Mouse (Mus musculus) lung, postnatal 36 days (tissue): Measurements from ENCODE around the gene Odf3l2.

Experiments
- DNase-seq: peaks from one replicate; pipeline ENCODE4 v3.0.0; 2022; ENCODE audit warnings: mixed read lengths

The Odf3l2 gene

DNA sequence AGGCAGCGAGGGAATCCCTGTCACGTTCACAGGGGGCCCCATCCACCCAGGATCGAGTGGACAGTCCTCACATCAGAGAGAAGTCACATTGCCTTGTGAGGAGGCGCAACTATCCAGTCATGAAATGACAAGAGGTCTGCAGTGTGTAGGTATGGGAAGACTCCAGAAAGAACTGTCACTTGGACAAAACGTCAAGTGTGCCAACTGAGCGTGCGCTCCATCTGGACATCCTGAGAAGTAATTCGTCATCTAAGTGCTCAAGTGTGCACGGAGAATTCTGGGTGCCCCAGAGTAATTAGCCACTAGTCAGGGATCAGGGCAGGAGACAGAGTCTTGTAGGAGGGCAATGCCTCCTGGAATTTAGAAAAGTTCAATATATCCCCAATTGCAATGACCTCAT is 20.1 kb downstream of the Odf3l2 start:
- DNase-seq = no peak

DNA sequence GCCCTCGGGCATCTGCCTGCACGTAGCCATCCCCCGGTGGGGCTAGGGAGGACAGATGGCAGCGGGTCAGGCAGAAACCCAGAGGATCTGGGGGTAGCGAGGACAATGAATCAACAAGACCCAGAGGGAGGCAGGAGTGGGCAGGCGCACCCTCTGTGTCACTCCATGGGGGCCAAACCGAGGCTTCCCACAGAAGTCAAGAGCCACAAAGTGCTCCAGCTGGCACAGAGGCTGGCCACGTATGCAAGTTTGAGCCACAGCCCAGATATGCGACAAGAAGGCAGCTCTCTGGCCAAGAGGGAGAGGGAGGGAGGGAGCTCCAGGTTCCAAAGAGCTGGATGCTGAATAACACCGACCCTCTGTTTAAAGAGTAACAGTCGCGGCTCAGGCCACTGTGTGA is 21.6 kb downstream of the Odf3l2 start:
- no peak for DNase-seq

DNA sequence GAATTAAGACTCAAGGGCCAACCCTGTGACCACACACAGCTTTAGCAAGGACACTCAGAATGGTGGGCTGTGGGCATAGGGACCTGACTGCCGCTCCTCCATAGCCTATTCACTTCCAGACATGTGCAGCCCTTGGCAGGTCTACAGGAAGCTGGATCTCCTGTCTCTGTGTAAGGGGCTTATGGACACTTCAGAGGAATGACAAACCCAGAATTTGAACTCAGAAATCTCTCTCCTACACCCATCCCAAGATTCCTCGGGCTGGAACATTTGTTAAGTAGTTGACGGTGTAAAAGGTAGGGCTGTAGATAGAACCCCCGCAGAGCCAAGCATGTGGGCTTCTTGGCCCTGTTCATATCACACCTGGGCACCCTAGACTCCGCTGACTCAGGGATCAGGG is 29.2 kb downstream of the Odf3l2 start:
- DNase-seq = no peak

DNA sequence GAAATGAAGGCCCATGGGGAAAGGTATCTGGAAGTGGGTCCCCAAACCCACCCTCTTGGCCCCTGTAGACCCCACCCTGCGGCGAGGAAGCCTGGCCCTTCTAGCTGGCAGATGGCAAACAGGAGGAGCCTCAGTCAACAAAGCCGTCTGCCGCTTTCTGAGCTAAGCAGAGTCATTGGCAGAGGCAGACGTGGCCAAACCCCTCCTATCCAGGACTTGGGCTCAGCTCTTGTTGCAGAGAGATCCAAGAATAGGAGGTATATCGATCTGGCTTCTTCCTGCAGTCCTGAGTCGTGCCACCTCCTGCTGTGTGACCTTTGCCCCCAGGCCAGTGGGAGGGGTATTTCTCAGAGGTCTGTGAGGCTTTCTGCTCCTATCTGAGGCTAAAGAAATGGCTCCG is 29.7 kb downstream of the Odf3l2 start:
- DNase-seq = no peak

DNA sequence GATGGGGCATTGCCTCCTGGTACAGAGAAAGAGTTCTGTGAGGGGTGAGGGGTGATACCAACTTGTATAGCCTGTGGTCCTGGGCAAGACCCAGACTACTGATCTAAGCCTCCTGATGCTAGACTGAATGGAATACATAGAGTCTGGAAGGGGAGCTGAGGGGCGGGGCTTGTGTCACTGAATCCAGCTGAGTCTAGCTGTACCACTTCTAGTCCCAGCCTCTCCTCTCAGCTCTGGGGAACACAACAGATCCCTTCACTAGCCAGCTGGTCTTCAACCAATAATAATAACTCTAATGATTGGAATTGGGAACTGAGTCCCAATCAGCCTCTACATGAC is 31.3 kb downstream of the Odf3l2 start:
- no peak for DNase-seq

DNA sequence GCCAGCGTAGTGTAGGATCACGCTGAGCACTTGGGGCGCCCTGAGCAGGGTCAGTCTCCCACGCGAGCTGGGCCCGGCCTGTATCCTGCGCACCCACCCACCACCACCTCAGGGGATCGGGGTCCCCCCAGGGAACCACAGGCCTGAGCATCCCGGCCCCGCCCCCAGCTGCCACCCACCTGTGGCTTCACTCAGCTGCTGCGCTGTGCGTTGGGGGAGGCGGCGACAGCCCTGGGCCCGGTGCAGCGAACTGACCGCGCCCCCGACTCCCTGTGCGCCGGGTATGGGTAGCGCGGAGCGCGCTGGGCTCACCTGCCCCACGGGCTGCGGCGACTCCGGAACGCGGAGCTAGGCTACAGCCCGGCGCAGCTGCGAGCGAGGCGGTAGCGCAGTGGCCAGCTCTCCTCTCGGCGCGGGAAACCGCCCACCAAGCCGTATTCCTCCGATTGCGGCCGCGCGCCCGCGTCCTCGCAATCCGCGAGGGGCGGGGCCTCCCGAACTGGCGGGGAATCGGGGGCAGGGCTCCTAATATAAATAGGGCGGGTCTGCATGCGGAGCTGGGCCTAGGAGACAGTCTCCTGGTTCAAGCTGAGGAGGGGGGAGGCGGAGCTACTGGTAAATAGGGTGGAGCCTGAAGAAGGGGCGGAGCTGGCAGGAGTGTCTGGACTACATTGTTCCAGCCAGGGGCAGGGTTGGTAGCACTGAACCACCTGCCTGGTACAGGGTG is 31.8 kb downstream of the Odf3l2 start, which contains the start of gene C2cd4c:
Gene C2cd4c, minus strand, starts transcription at position 448 of the 727 bp plus-strand sequence.
- peak; percentile 69 for DNase-seq

DNA sequence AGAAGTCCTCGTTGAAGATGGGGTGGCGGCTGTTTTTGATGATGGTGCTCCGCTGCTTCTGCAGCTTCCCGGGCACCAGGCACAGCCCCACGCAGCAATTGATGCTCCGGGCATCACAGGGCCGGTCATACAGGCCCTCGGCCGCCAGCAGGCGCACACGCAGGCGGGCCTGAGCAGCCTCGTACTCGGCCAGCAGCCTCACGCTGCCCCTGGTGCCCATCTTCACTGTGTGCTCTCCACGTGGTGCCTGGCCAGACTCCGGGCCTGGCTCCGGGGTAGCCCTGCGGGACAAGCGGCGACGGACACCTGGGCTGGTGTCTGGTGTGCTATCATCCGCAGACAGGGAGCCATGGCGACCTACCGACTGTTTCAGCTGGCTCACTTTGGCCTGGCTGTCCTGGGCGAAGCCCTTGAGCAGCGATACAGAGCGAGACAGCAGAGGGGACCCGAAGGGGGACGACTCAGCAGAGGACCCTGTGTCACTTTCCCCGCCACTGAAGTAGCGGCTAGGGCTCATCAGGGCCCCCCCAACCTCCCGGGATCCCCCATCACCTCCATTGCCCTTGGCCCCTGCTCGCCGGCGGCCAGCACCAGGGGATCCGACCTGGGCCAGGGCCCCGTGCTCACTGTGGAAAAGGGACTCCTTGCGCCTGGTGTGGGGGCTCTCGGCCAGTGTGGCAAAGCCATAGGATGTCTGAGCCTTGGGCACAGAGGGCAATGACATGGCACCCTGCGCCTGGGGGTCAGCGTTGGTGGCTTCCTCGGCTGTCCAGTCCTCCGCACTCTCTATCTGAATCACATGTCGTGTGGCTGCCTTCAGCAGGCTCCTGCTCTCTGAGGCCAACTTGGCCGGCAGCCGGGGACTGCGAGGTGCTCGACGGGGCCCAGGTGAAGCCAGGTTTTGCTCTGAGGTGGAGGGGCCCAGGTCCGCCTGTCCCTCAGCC is 33.1 kb downstream of the Odf3l2 start:
- DNase-seq = no peak

DNA sequence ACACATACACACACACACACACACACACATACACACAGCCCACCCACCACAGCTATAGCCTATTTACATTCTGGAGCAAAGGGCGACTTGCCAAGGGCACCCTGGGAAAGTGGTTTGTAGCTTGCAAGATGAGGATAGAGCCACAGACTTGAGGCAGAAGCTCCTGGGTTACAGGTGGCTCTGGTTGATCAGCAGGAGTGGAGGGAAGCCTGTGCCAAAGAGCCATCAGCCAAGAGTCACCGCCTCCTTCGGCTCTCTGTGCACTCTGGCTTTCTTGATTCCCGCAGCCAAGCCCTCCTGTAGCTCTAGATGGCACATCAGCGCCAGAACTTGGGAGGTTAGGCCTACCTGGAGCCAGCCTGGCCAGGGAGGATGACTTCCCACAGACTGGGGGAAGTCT is 34.2 kb downstream of the Odf3l2 start:
- DNase-seq = no peak

DNA sequence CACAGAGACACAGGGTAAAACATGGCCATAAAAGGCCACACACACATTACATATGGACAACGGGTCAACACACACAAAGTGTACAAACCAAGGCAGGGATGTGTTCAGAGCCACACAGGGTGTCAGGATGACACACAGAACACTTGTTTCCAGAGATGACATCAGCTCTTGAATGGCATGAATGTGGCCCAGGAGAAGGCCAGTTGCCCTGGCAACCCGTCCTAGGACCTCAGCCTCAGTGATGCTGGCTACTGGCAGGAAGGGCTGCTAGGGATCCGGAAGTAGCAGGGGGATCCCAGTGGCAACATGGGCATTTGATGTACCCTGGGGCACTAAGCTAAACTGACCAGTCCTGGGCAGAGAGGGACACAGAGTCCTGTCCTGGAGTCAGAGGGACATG is 36.3 kb downstream of the Odf3l2 start:
- DNase-seq = no peak

DNA sequence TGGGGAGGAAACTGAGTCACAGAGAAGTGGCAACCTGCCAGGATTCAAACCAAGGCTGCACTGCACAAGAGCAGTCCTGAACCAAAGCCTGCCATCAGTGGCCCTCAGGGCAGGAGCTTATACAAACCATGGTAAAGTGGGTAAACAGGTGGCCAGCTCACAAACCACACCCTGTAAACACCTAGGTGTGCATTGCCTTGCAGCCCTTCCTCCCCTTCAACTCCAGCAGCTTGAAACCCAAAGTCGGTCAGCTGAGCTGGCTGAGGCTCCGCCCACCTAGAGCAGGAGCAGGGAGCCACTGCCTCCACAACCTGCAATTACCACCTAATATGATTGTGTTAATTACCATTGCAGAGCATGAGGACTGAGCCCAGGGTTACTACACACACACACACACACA is 37.6 kb downstream of the Odf3l2 start:
- no peak for DNase-seq

DNA sequence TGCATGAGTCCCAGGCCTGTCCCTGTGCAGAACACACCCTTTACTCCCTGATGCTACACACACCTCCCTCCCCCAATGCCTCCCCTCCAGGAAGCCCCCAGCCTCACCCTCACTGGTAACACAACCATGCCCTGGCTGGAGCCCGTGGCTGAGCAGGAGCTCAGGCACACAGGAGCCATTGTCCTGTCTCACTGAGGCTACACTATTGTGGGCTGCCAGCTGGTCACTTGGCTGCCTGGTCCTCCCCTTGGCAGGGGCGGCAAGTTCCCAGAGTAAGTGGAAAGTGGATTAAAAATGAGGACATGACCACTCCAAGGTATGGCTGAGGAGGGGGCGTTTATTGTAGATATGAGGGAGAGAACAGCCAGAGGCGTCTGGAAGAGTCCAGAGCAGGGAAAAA is 39.0 kb downstream of the Odf3l2 start:
- DNase-seq = no peak

DNA sequence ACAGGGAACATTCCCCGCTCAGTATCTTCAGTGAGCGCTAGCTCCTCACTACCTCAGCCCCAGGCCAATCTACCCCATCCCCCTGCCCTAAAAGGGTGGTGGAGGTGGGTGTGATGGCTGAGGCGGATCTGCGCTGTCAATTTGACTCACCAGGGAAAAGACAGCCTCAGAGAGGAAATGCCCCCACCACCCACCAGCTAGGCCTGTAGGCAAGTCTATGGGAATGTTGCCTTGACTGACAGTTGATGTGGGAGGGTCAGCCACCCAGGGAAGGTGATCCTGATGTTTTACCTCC is 47.7 kb downstream of the Odf3l2 start:
- no peak for DNase-seq

DNA sequence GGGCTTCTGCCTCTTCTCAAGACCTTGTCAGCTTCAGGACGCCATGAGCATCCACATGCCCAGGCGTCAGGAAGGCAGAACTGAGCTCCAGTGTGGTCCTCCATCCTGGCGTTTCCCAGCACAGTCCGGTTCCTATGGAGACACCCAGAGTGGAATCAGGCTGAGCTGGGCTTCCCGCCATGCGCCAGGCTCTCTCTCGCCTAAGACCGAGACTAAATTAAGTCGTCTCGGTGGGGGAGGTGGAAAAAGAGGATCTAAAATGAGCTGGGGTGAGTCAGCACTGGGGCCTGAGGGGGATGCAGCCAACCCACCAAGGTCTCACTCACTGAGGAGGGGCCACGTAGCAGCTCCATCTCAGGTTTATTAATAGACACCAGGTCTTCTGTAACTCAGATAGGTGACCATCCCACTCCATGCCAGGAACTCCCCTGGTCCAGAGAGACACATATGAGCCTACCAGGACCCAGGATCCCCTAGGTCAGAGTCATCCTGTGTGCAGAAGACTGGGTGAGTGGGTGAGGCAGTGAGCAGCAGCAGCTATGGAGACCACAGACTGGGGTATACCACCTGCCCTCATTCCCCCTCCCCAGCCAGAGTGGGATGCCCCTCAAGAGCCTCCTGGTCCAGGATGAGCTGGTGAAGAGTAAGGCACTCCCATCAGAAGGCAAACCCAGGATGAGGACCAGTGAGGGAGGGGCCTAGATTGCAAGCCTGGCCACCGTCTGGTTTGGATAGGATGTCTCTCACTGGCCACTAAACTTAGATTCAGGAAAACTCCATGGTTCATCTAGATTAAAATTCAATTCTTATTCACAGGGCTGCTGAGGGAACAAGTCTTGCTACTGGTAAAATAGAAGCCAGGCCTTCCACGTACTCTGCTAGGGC is 48.2 kb downstream of the Odf3l2 start:
- DNase-seq = no peak

DNA sequence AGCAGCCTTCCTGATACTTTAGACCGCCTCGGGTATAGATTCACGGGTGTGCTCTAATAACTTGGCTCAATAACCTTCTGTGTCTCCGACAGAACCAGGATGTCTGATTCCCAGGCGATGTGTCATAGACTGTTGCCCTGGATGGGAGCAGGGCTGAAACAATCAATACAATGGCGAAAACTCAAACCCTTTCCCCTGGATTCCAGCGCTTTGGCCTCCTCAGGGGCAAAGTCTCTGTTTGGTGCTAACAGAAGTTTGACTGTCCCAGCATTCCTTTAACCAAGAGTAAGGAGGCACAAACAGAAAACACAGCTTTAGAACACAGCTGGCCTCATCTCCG is 50.0 kb downstream of the Odf3l2 start:
- DNase-seq = no peak

DNA sequence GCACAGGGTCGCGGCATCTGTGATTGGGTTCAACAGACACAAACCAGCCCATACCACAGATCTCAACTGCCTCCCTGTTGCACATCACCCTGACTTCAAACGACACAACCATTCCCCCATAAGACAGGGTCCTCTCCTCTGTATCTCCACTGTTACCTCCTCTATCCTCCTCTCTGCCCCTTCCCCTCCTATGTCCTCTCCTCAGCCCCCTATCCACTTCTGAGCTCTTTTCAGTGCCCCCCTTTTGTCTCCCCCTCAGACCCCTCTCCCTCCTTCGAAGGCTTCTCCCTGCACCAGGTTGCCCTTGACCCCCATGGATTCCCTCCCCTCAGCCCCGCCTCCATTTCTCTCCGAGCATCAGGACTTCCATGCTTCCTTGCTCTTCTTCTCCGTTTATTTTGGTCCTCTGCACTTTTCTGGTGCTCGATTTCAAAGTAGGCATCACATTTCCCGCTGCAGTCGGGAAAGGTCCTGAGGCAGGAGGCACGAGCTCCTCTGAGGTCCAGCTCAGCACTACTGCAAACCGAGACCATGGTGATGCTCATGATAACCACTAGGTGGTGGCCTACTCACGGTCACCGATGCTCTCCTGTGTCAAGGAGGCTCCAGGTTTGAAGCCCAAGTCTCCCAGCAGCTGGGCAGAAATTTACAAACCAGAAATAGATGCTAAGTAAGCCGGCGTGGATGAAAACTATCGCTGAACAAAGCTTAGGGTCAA is 50.5 kb downstream of the Odf3l2 start:
- DNase-seq = peak; percentile 59

DNA sequence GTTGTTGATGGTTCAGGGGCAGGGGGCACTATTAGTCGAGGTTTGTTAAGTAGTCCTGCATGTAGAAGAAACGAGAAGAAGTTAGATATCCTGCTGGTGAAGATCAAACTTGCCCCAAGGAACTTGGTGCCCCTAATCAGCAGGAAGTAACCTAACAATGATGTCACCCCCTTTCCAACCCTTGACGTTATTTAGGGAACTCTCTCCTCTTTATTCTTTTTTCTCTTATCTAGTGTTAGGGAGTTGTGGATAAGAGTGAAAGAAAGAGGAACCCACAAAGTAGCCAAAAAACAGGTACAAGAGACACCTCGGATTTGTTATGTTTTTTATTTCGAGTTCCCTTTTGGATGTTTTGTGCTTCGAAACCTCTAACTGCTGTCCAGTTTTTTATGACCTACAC is 51.4 kb downstream of the Odf3l2 start:
- DNase-seq = no peak

DNA sequence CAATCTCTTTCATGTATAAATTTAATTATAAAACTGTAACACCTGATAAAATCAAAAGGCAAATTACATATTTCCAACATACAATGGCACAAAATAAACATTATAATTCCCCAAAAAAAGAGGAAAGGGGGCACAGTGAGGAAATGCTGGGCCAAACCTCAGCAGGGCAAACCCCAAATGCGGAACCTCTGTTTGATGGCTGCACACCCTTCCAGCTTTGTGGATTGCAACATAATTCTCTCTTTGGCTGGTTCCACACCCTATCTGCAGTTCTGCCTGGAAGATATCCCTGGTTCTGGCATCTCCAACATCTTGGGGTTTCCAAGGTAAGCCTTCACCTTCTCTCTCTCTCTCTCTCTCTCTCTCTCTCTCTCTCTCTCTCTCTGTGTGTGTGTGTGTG is 54.8 kb downstream of the Odf3l2 start:
- no peak for DNase-seq
